Mouse (Mus musculus) cerebellum, adult 2 months (tissue): Measurements from ENCODE around the gene Ssc4d.

ENCODE experiments used
- CTCF ChIP-seq: fragments of 200-500 bp; IDR thresholded peaks from 2 replicates; pipeline ENCODE4 v1.5.1; 2011; ENCODE audit warnings: low read depth, mild to moderate bottlenecking, control low read depth, low read length, moderate library complexity, borderline replicate concordance; ENCODE audit not compliant: insufficient read depth
- POLR2A ChIP-seq: fragments of 200-500 bp; IDR thresholded peaks from 2 replicates; pipeline ENCODE4 v1.6.1; 2011; ENCODE audit warnings: low read length, control low read depth, borderline replicate concordance; ENCODE audit not compliant: insufficient read depth

GRCm38 (mm10) chr5:136015586-136015985 is 41.3 kb upstream of the Ssc4d start:
- TF ChIP-seq CTCF (no peak), POLR2A (no peak)
